Mouse (Mus musculus): ENCODE measurements around the gene Atad5.
"Not testable (repeated sequence)": the region's sequence is repeated elsewhere in the genome, so short reads cannot be mapped to it uniquely, and the experiment has no call there.

Gene Atad5

GRCm38 (mm10) chr11:80088917-80089816, at the start of gene Atad5:
Gene Atad5 (plus strand): TSS chr11:80089400.
- DNase-seq: peak; percentile 97

- DNase-seq: peak; percentile 88
These were observed 46.4 kb upstream of the Atad5 start for GRCm38 (mm10) chr11:80042615-80043418.

- peak; percentile 87 for DNase-seq
These were observed 45.8 kb upstream of the Atad5 start for GRCm38 (mm10) chr11:80043419-80043817.

- peak; percentile 88 for DNase-seq
These were observed 42.3 kb upstream of the Atad5 start for GRCm38 (mm10) chr11:80046856-80047255.

- DNase-seq: peak; percentile 92
These were observed 39.1 kb upstream of the Atad5 start for GRCm38 (mm10) chr11:80050088-80050487.

- DNase-seq: no peak
These were observed 36.7 kb upstream of the Atad5 start for GRCm38 (mm10) chr11:80052456-80052855.

GRCm38 (mm10) chr11:80053171-80053570, 36.0 kb upstream of the Atad5 start:
- no peak for DNase-seq

GRCm38 (mm10) chr11:80054659-80055058, 34.5 kb upstream of the Atad5 start:
- DNase-seq: no peak

- peak; percentile 85 for DNase-seq
These were observed 33.1 kb upstream of the Atad5 start for GRCm38 (mm10) chr11:80056141-80056540.

- DNase-seq: peak; percentile 95
These were observed 27.0 kb upstream of the Atad5 start for GRCm38 (mm10) chr11:80062159-80062558.

- not testable (repeated sequence) for DNase-seq
These were observed 22.8 kb upstream of the Atad5 start for GRCm38 (mm10) chr11:80066373-80066772.

- DNase-seq: no peak
These were observed 21.6 kb upstream of the Atad5 start for GRCm38 (mm10) chr11:80067558-80067957.

GRCm38 (mm10) chr11:80069815-80070214, 19.4 kb upstream of the Atad5 start:
- DNase-seq: peak; percentile 16

- DNase-seq: no peak
These were observed 18.2 kb upstream of the Atad5 start for GRCm38 (mm10) chr11:80071039-80071438.

- DNase-seq: no peak
These were observed 16.8 kb upstream of the Atad5 start for GRCm38 (mm10) chr11:80072365-80072764.

- peak; percentile 48 for DNase-seq
These were observed 13.5 kb upstream of the Atad5 start for GRCm38 (mm10) chr11:80075608-80076277.

- peak; percentile 84 for DNase-seq
These were observed 11.2 kb upstream of the Atad5 start for GRCm38 (mm10) chr11:80077784-80078545.

- DNase-seq: peak; percentile 86
These were observed 10.4 kb upstream of the Atad5 start for GRCm38 (mm10) chr11:80078831-80079230.

- peak; percentile 60 for DNase-seq
These were observed 9.4 kb upstream of the Atad5 start for GRCm38 (mm10) chr11:80079751-80080150.

GRCm38 (mm10) chr11:80080381-80080825, 8.8 kb upstream of the Atad5 start:
- DNase-seq: no peak

GRCm38 (mm10) chr11:80080826-80081728, 8.1 kb upstream of the Atad5 start, which contains the start of gene Crlf3:
Gene Crlf3 (minus strand): TSS chr11:80080991.
- peak; percentile 100 for DNase-seq

All from heart, adult 11 months (tissue).